Mouse (Mus musculus): ENCODE results near the gene Pxylp1. TPM values are rescaled to one million over a fixed set of nuclear protein-coding genes. Genes with fewer than 3 reads are reported as not detected.
"Not testable (repeated sequence)": the region's sequence is repeated elsewhere in the genome, so short reads cannot be mapped to it uniquely, and the experiment has no call there.

Pxylp1 gene
- 15.0 and 16.2 TPM in 2 replicates for polyA plus RNA-seq (2015; fragmentation: Nextera tagmentation; extraction: Ambion mirVana)

DNA sequence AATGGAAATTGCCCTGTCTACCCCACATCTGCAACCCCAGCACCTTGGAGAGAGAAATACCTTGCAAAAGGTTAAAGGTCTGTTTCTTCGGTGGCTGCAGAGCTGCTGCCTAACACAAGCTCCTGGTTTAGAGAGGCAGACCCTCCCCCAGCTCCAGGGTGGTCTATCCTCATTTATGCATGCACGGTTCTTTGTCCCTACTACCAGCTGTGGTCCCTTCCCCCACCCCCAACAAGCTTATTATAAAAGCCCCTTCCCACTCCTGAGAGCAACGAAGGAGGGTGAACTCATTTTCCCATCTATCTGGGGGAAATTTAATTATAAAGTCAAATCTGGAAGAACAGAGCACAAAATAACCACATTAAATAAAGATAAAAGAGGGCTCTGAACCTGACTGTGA lies at the start of gene Pxylp1:
Pxylp1 (minus strand) TSS at position 124 of the 400 bp plus-strand sequence.
- Histone ChIP-seq H3K27ac (no peak within 1 kb of the TSS), H3K4me3 (no peak within 1 kb of the TSS), H3K27me3 (peaks cover 23% of the 10 kb centered on the region; the same call in 1 of the 2 replicates), H3K36me3 (no peaks in the 10 kb centered on the region), H3K4me2 (no peak within 1 kb of the TSS), H3K4me1 (0 out of 2 replicates have a peak, but pooled peaks cover 7% of the 10 kb centered on the region), H3K9ac (no peak within 1 kb of the TSS), H3K9me3 (no peaks in the 10 kb centered on the region)
- 9% methylated on average over 3 of the region's 3 CpGs for WGBS
- ATAC-seq (ENCODE audit: borderline replicate concordance, extremely low read depth, low FRiP score, low TSS enrichment) = no peak

DNA sequence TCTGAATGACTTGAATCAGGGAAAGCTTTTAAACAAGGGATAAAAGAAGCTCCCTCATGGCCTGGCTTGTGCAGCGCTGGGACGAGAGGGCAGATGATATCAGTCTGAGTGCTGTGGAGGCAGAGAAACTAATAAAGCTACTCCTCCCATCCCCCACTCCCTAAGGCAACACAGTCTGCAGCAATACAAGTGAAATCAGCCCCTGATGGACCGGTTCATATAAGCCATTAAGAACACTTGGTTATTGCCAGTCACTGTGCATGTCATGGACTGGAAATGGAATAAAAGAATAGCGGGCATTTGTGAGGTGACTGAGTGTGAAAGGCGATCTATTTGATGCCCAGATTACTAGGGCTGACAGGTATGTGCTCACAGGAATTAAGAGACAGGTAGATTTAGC lies 46.4 kb upstream of the Pxylp1 start:
- Histone ChIP-seq H3K9me3 (no peaks in the 10 kb centered on the region), H3K4me2 (no peak overlapping the region), H3K27me3 (no peaks in the 10 kb centered on the region; the same call in 1 of the 2 replicates), H3K4me3 (no peak overlapping the region), H3K36me3 (no peaks in the 10 kb centered on the region), H3K27ac (no peak overlapping the region), H3K9ac (no peak overlapping the region), H3K4me1 (no peaks in the 10 kb centered on the region)
- ATAC-seq (ENCODE audit: borderline replicate concordance, extremely low read depth, low FRiP score, low TSS enrichment) = no peak
- 75% methylated on average over 5 of the region's 5 CpGs for WGBS

DNA sequence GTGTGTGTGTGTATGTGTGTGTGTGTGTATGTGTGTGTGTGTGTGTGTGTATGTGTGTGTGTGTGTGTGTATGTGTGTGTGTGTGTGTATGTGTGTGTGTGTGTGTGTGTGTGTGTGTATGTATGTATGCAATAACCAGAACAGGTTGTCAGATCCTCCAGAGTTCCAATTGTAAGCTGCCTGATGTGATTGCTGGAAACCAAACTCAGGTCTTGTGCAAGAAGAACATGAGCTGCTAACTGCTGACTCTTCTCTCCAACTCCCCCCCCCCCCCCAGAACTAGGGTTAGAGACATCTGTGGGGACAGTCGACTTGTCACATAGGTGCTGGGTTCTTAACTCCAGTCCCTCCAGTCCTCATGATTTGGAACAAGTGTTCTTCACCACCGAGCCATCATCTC lies 44.0 kb upstream of the Pxylp1 start:
- H3K4me2 ChIP-seq; H3K4me3 ChIP-seq; H3K9me3 ChIP-seq; ATAC-seq (ENCODE audit: borderline replicate concordance, extremely low read depth, low FRiP score, low TSS enrichment); H3K27ac ChIP-seq; H3K36me3 ChIP-seq; H3K9ac ChIP-seq; H3K4me1 ChIP-seq; H3K27me3 ChIP-seq: not testable (repeated sequence)
- 84% methylated on average over 2 of the region's 2 CpGs for WGBS

DNA sequence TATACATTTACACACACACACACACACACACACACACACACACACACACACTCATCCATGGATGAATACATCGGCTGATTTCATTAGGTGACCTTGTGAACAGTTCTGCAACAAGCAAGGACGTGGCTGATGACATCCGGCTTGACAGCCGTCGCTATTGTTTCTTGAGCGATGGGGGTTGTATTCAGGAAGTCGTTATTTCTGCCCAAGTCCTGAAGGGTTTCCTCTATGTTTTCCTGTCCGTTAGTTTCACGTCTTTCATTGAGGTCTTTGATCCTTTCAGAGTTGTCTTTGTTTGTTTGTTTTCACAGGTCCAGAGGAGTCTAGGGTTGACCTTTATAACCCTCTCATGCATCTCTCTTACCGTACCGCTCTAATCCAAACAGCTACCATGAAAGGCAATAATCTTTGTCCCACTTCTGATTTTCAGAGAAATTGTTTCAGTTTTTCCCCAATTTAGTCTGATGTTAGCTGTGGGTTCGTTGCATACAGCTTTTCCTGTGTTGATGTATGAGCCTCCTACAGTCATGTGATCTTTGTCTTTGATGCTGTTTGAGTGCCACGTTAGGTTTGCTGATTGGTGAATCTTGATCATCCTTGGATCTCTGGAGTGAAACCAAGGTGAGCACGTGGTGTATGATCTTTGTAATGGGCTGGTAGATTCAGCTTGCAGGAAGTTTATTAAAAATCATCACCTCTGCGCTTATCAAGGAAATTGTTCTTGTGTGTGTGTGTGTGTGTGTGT lies 43.3 kb upstream of the Pxylp1 start:
- H3K36me3 ChIP-seq = no peaks in the 10 kb centered on the region
- no peaks in the 10 kb centered on the region for H3K4me1 ChIP-seq
- no peak overlapping the region for H3K9ac ChIP-seq
- H3K4me2 ChIP-seq = no peak overlapping the region
- no peak overlapping the region for H3K27ac ChIP-seq
- no peak overlapping the region for H3K4me3 ChIP-seq
- no peak for ATAC-seq (ENCODE audit: borderline replicate concordance, extremely low read depth, low FRiP score, low TSS enrichment)
- 0 out of 2 replicates have a peak, but pooled peaks cover 4% of the 10 kb centered on the region for H3K27me3 ChIP-seq
- H3K9me3 ChIP-seq = no peaks in the 10 kb centered on the region
- WGBS = 43% methylated on average over 15 of the region's 15 CpGs

DNA sequence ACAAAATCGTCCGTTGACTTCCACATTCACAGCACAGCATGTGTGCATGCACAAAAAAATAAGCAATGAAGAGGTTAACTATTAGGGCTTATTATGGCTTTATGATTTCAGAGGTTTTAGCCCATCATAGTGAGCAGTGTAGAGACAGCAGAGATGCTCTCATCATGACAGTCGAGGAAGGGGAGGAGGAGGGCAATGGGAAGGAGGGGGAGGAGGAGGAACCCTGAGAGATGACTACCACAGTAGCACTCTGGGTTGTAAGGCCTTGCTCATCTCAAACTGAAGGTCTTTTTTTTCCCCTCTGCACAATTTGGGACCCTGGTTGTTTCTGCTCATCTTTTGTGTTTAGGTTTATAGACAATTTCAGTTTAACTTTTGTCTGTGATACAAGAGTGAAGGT lies 42.3 kb upstream of the Pxylp1 start:
- WGBS = 64% methylated on average over 3 of the region's 3 CpGs
- no peak overlapping the region for H3K27ac ChIP-seq
- no peaks in the 10 kb centered on the region for H3K36me3 ChIP-seq
- H3K9ac ChIP-seq = no peak overlapping the region
- no peaks in the 10 kb centered on the region for H3K9me3 ChIP-seq
- H3K4me1 ChIP-seq = no peaks in the 10 kb centered on the region
- no peak overlapping the region for H3K4me3 ChIP-seq
- no peak overlapping the region for H3K4me2 ChIP-seq
- ATAC-seq (ENCODE audit: borderline replicate concordance, extremely low read depth, low FRiP score, low TSS enrichment) = no peak
- H3K27me3 ChIP-seq = 0 out of 2 replicates have a peak, but pooled peaks cover 4% of the 10 kb centered on the region

DNA sequence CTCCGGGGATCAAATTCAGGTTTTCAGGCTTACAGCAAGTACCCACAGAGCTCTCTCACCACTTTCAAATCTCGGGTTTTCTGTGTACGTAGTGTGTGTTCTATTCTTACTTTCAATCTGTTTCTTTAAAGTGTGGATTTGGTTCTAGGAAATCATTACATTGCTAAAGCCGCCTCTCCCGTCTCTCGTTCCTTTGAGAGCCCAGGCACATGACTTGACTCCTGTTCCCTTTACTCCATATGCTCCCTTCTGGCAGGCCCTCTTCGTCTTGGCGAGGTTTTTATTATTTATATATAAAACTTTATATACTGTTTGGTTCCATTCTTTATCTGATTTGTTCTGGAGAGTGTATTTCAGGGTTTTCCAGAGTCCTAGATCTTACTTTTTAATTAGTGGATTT lies 40.3 kb upstream of the Pxylp1 start:
- Histone ChIP-seq H3K27ac (no peak overlapping the region), H3K36me3 (no peaks in the 10 kb centered on the region), H3K9me3 (no peaks in the 10 kb centered on the region), H3K4me3 (no peak overlapping the region), H3K4me1 (no peaks in the 10 kb centered on the region), H3K9ac (no peak overlapping the region), H3K27me3 (peaks cover 4% of the 10 kb centered on the region; the same call in 1 of the 2 replicates), H3K4me2 (no peak overlapping the region)
- no peak for ATAC-seq (ENCODE audit: borderline replicate concordance, extremely low read depth, low FRiP score, low TSS enrichment)
- 86% methylated on average over 8 of the region's 8 CpGs for WGBS

DNA sequence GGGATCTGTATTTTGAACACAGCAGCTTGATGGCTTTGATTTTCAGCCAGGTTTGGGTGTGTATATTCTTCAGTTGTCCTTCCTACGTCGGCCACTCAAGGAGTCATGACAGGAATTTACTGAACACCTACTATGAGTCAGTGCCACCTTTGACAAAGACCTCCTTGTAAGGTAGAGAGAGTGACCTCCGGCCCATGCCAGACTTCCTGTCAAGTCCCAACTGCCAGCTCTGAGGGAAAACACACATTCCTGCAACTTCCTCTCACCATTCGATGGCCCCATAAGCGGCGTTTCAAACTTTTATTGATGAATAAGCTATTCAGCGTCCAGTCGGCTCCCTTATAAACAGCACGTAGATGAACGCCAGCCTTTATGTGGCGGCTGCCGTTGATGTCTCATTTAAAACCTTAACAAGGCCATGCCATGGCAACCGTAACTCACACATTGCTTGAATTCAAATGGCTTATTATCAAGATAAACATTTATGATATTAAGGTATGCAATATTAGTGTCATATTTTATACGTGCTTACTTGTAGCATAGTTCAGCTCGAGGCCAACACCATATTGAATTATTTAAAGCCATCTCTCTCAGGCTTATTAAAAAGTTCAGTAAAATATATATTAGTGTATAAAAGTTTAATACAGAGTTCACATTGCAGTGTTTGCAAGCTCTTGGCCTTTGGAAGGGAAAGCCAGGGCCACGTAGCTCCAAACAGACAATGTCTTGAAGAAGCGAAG lies 31.3 kb upstream of the Pxylp1 start:
- H3K9ac ChIP-seq = no peak overlapping the region
- H3K4me1 ChIP-seq = no peaks in the 10 kb centered on the region
- 54% methylated on average over 17 of the region's 17 CpGs for WGBS
- H3K27ac ChIP-seq = no peak overlapping the region
- H3K4me2 ChIP-seq = no peak overlapping the region
- no peak overlapping the region for H3K4me3 ChIP-seq
- no peaks in the 10 kb centered on the region; the same call in 1 of the 2 replicates for H3K27me3 ChIP-seq
- no peaks in the 10 kb centered on the region for H3K9me3 ChIP-seq
- no peaks in the 10 kb centered on the region for H3K36me3 ChIP-seq
- ATAC-seq (ENCODE audit: borderline replicate concordance, extremely low read depth, low FRiP score, low TSS enrichment) = no peak

DNA sequence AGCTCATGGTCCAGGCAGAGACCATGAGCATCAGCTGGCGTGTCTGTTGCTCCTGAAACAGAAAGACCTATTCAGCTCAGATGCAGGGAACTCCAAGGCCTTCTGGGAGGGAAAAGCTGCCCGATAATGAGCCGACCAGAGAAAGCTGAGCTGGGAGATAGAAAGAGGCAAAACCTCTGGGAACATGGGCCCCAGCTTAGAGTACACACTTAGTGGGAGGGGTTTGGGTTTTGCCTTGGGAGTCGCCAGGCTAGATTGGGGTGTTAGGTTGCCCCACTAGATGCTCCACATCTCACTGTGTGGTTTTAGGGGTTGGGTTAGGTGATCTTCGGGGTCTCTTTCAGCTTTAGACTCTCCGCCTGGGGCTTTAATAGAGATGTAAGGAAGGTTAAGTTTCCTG lies 30.6 kb upstream of the Pxylp1 start:
- no peak overlapping the region for H3K4me2 ChIP-seq
- H3K9me3 ChIP-seq = no peaks in the 10 kb centered on the region
- no peak for ATAC-seq (ENCODE audit: borderline replicate concordance, extremely low read depth, low FRiP score, low TSS enrichment)
- 73% methylated on average over 6 of the region's 6 CpGs for WGBS
- H3K9ac ChIP-seq = no peak overlapping the region
- H3K4me3 ChIP-seq = no peak overlapping the region
- H3K4me1 ChIP-seq = no peaks in the 10 kb centered on the region
- H3K27ac ChIP-seq = no peak overlapping the region
- no peaks in the 10 kb centered on the region; the same call in 1 of the 2 replicates for H3K27me3 ChIP-seq
- H3K36me3 ChIP-seq = no peaks in the 10 kb centered on the region

DNA sequence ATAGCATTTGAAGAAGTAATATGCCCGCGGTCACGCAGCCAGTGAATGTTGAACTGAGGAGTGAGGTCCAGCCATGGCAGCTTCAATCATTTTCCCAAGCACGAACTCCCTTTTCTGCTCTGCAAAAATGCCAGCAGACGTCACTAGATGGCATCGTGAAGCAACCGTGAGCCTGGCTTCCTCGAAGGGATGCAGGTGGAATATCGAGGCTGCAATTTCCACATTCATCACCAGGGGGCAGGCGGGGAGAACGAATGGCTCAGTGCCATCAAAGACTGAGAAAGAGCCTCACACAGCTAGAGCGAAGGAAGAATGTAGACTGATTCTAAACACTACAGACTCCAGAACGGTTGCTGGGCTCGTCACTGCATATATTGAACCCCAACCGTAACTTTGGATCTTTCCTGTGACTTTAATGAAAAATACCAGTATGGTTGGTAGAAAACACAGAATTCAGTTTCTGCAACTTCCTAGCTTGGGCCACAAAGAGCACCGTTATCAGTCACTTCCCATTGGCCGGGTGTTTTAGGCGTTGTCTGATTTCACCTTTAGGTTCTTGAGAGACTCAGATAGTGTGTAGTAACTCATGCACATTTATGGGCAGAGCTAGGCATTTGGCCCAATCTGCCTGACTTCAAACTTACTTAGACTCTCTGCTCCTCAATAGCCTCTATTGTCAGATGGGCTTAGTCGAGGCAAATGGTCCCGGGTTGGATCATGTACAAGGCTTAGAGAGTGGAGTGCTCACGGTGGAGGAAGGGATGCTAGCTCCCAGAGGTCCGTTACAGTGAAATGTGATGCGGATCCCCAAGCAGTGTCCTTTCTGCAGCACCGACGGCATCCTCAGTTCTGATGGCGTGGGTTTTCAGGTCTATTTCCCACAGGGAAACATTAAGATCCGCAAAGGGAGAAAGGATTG lies 24.4 kb upstream of the Pxylp1 start:
- H3K4me2 ChIP-seq = no peak overlapping the region
- H3K9me3 ChIP-seq = no peaks in the 10 kb centered on the region
- no peak overlapping the region for H3K27ac ChIP-seq
- WGBS = 36% methylated on average over 27 of the region's 27 CpGs
- H3K4me1 ChIP-seq = no peaks in the 10 kb centered on the region
- H3K9ac ChIP-seq = no peak overlapping the region
- no peaks in the 10 kb centered on the region; the same call in 1 of the 2 replicates for H3K27me3 ChIP-seq
- H3K4me3 ChIP-seq = no peak overlapping the region
- peak; percentile 70; the same call in 1 of the 2 replicates for ATAC-seq (ENCODE audit: borderline replicate concordance, extremely low read depth, low FRiP score, low TSS enrichment)
- H3K36me3 ChIP-seq = no peaks in the 10 kb centered on the region

DNA sequence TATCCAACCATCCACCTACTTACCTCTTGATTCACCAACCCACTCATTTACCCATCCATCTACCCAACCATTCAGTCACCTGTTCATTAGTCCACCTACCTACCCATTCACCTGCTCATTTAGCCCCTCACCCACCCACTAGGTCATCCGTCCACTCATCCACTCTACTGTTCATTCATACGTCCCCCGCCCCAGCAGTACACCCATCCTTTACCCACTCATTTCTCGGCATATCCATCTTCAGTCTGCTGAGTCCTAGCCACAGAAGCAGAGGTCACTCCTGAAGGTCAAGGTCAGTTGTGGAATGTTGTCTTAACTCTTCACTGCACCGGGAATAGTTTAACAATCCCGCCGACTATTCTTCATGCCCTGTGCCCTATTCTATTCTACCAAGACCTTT lies 23.6 kb upstream of the Pxylp1 start:
- ATAC-seq (ENCODE audit: borderline replicate concordance, extremely low read depth, low FRiP score, low TSS enrichment) = no peak
- Histone ChIP-seq H3K4me1 (no peaks in the 10 kb centered on the region), H3K4me2 (no peak overlapping the region), H3K36me3 (no peaks in the 10 kb centered on the region), H3K27ac (no peak overlapping the region), H3K27me3 (no peaks in the 10 kb centered on the region; the same call in 1 of the 2 replicates), H3K9ac (no peak overlapping the region), H3K4me3 (no peak overlapping the region), H3K9me3 (no peaks in the 10 kb centered on the region)
- WGBS = 25% methylated on average over 7 of the region's 7 CpGs

DNA sequence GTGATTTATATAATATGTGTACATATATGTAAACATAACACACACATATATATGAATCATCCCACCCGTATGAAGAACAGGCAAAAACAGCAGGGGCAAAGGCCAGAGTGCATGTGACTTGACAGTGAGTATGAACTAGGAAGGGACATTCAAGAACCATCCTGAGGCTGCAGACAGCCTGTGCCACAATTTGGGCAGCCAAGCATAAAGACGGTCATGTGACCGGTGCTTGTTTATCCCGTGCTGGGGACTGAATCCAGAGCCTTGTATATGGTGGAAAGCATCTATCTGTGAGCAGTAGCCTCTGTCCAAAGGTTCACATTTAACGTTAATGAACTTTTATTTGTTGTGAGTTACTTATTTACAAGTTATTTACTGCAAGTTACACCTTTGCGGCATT lies 22.4 kb upstream of the Pxylp1 start:
- ATAC-seq (ENCODE audit: borderline replicate concordance, extremely low read depth, low FRiP score, low TSS enrichment) = no peak
- no peaks in the 10 kb centered on the region; the same call in 1 of the 2 replicates for H3K27me3 ChIP-seq
- WGBS = 78% methylated on average over 6 of the region's 6 CpGs
- no peak overlapping the region for H3K9ac ChIP-seq
- no peak overlapping the region for H3K4me2 ChIP-seq
- H3K4me3 ChIP-seq = no peak overlapping the region
- H3K4me1 ChIP-seq = no peaks in the 10 kb centered on the region
- no peaks in the 10 kb centered on the region for H3K9me3 ChIP-seq
- no peaks in the 10 kb centered on the region for H3K36me3 ChIP-seq
- H3K27ac ChIP-seq = no peak overlapping the region
